Mouse (Mus musculus): Measurements from ENCODE around the gene Nap1l1. TPM values are rescaled to one million over a fixed set of nuclear protein-coding genes. Genes with fewer than 3 reads are reported as not detected.
"Not testable (repeated sequence)": the region's sequence is repeated elsewhere in the genome, so short reads cannot be mapped to it uniquely, and the experiment has no call there.

Gene Nap1l1
- polyA plus RNA-seq, 1 experiment from 2014 or later: 133 TPM

GRCm38 (mm10) chr10:111449662-111450061 lies 23.4 kb upstream of the Nap1l1 start:
- H3K4me1 ChIP-seq (ENCODE audit: control insufficient read depth in 2 of 2, insufficient read depth in 2 of 2, low read length in 2 of 2); H3K9ac ChIP-seq (ENCODE audit: low read length); H3K4me2 ChIP-seq (ENCODE audit: low read length); H3K9me3 ChIP-seq (ENCODE audit: control insufficient read depth, low read length); H3K27ac ChIP-seq (replicated peaks in 1 of 2; ENCODE audit: control insufficient read depth in 1 of 2, insufficient read depth in 1 of 2, low read depth in 2 of 2, low read length in 2 of 2); H3K36me3 ChIP-seq (ENCODE audit: control insufficient read depth, insufficient read depth, low read length); H3K27me3 ChIP-seq (ENCODE audit: control insufficient read depth, insufficient read depth, low read length); H3K4me3 ChIP-seq (ENCODE audit: control insufficient read depth in 1 of 2, insufficient read depth in 1 of 2, low read depth in 1 of 2, low read length in 2 of 2); ATAC-seq (ENCODE audit: insufficient number of reproducible peaks, insufficient read depth, low FRiP score, low read depth): not testable (repeated sequence)
- 64% methylated on average over 5 of the region's 5 CpGs for WGBS

- no peaks in the 10 kb centered on the region; a peak in 1 of 4 replicates for H3K4me1 ChIP-seq (ENCODE audit: control insufficient read depth in 2 of 2, insufficient read depth in 2 of 2, low read length in 2 of 2)
- no peak overlapping the region for H3K4me3 ChIP-seq (ENCODE audit: control insufficient read depth in 1 of 2, insufficient read depth in 1 of 2, low read depth in 1 of 2, low read length in 2 of 2)
- no peak overlapping the region for H3K4me2 ChIP-seq (ENCODE audit: low read length)
- H3K9me3 ChIP-seq (ENCODE audit: control insufficient read depth, low read length): 0 out of 2 replicates have a peak, but pooled peaks cover 3% of the 10 kb centered on the region
- H3K9ac ChIP-seq (ENCODE audit: low read length): no peak overlapping the region
- H3K27me3 ChIP-seq (ENCODE audit: control insufficient read depth, insufficient read depth, low read length): no peaks in the 10 kb centered on the region
- no peak overlapping the region for H3K27ac ChIP-seq (replicated peaks in 1 of 2; ENCODE audit: control insufficient read depth in 1 of 2, insufficient read depth in 1 of 2, low read depth in 2 of 2, low read length in 2 of 2)
- no peak for ATAC-seq (ENCODE audit: insufficient number of reproducible peaks, insufficient read depth, low FRiP score, low read depth)
- no peaks in the 10 kb centered on the region for H3K36me3 ChIP-seq (ENCODE audit: control insufficient read depth, insufficient read depth, low read length)
- 50% methylated on average over 1 of the region's 1 CpGs for WGBS
Measured at GRCm38 (mm10) chr10:111451683-111452322, 21.2 kb upstream of the Nap1l1 start.

- 86% methylated on average over 11 of the region's 11 CpGs for whole genome bisulfite sequencing
- no peak overlapping the region for H3K4me3 ChIP-seq (ENCODE audit: control insufficient read depth in 1 of 2, insufficient read depth in 1 of 2, low read depth in 1 of 2, low read length in 2 of 2)
- H3K9ac ChIP-seq (ENCODE audit: low read length): no peak overlapping the region
- H3K4me1 ChIP-seq (ENCODE audit: control insufficient read depth in 2 of 2, insufficient read depth in 2 of 2, low read length in 2 of 2): no peaks in the 10 kb centered on the region; a peak in 1 of 4 replicates
- no peaks in the 10 kb centered on the region for H3K9me3 ChIP-seq (ENCODE audit: control insufficient read depth, low read length)
- no peak for ATAC-seq (ENCODE audit: insufficient number of reproducible peaks, insufficient read depth, low FRiP score, low read depth)
- no peak overlapping the region for H3K4me2 ChIP-seq (ENCODE audit: low read length)
- H3K36me3 ChIP-seq (ENCODE audit: control insufficient read depth, insufficient read depth, low read length): no peaks in the 10 kb centered on the region
- no peaks in the 10 kb centered on the region for H3K27me3 ChIP-seq (ENCODE audit: control insufficient read depth, insufficient read depth, low read length)
- no peak overlapping the region for H3K27ac ChIP-seq (replicated peaks in 1 of 2; ENCODE audit: control insufficient read depth in 1 of 2, insufficient read depth in 1 of 2, low read depth in 2 of 2, low read length in 2 of 2)
Measured at GRCm38 (mm10) chr10:111452426-111452825, 20.6 kb upstream of the Nap1l1 start.

- Histone ChIP-seq H3K9me3 (ENCODE audit: control insufficient read depth, low read length) (no peaks in the 10 kb centered on the region), H3K4me1 (ENCODE audit: control insufficient read depth in 2 of 2, insufficient read depth in 2 of 2, low read length in 2 of 2) (no peaks in the 10 kb centered on the region; a peak in 1 of 4 replicates), H3K4me2 (ENCODE audit: low read length) (no peak overlapping the region), H3K27ac (replicated peaks in 1 of 2; ENCODE audit: control insufficient read depth in 1 of 2, insufficient read depth in 1 of 2, low read depth in 2 of 2, low read length in 2 of 2) (no peak overlapping the region), H3K9ac (ENCODE audit: low read length) (no peak overlapping the region), H3K4me3 (ENCODE audit: control insufficient read depth in 1 of 2, insufficient read depth in 1 of 2, low read depth in 1 of 2, low read length in 2 of 2) (no peak overlapping the region), H3K36me3 (ENCODE audit: control insufficient read depth, insufficient read depth, low read length) (no peaks in the 10 kb centered on the region), H3K27me3 (ENCODE audit: control insufficient read depth, insufficient read depth, low read length) (no peaks in the 10 kb centered on the region)
- ATAC-seq (ENCODE audit: insufficient number of reproducible peaks, insufficient read depth, low FRiP score, low read depth): no peak
- 73% methylated on average over 8 of the region's 8 CpGs for WGBS
Measured at GRCm38 (mm10) chr10:111454698-111455308, 18.2 kb upstream of the Nap1l1 start.

GRCm38 (mm10) chr10:111458088-111458487 lies 14.9 kb upstream of the Nap1l1 start:
- WGBS: 68% methylated on average over 7 of the region's 7 CpGs
- no peak for ATAC-seq (ENCODE audit: insufficient number of reproducible peaks, insufficient read depth, low FRiP score, low read depth)

GRCm38 (mm10) chr10:111459040-111459439 lies 14.0 kb upstream of the Nap1l1 start:
- Histone ChIP-seq H3K36me3 (ENCODE audit: control insufficient read depth, insufficient read depth, low read length) (no peaks in the 10 kb centered on the region), H3K4me3 (ENCODE audit: control insufficient read depth in 1 of 2, insufficient read depth in 1 of 2, low read depth in 1 of 2, low read length in 2 of 2) (no peak overlapping the region), H3K9me3 (ENCODE audit: control insufficient read depth, low read length) (no peaks in the 10 kb centered on the region), H3K9ac (ENCODE audit: low read length) (no peak overlapping the region), H3K4me1 (ENCODE audit: control insufficient read depth in 2 of 2, insufficient read depth in 2 of 2, low read length in 2 of 2) (no peaks in the 10 kb centered on the region; a peak in 1 of 4 replicates), H3K4me2 (ENCODE audit: low read length) (no peak overlapping the region), H3K27me3 (ENCODE audit: control insufficient read depth, insufficient read depth, low read length) (no peaks in the 10 kb centered on the region), H3K27ac (replicated peaks in 1 of 2; ENCODE audit: control insufficient read depth in 1 of 2, insufficient read depth in 1 of 2, low read depth in 2 of 2, low read length in 2 of 2) (no peak overlapping the region)
- ATAC-seq (ENCODE audit: insufficient number of reproducible peaks, insufficient read depth, low FRiP score, low read depth): no peak
- WGBS: 78% methylated on average over 9 of the region's 9 CpGs

More at GRCm38 (mm10) chr10:111458088-111458487, 14.9 kb upstream of the Nap1l1 start:
- Histone ChIP-seq H3K4me2 (ENCODE audit: low read length) (no peak overlapping the region), H3K27me3 (ENCODE audit: control insufficient read depth, insufficient read depth, low read length) (no peaks in the 10 kb centered on the region), H3K36me3 (ENCODE audit: control insufficient read depth, insufficient read depth, low read length) (no peaks in the 10 kb centered on the region), H3K4me1 (ENCODE audit: control insufficient read depth in 2 of 2, insufficient read depth in 2 of 2, low read length in 2 of 2) (no peaks in the 10 kb centered on the region; a peak in 1 of 4 replicates), H3K9me3 (ENCODE audit: control insufficient read depth, low read length) (no peaks in the 10 kb centered on the region), H3K4me3 (ENCODE audit: control insufficient read depth in 1 of 2, insufficient read depth in 1 of 2, low read depth in 1 of 2, low read length in 2 of 2) (no peak overlapping the region), H3K9ac (ENCODE audit: low read length) (no peak overlapping the region), H3K27ac (replicated peaks in 1 of 2; ENCODE audit: control insufficient read depth in 1 of 2, insufficient read depth in 1 of 2, low read depth in 2 of 2, low read length in 2 of 2) (no peak overlapping the region)

- ATAC-seq (ENCODE audit: insufficient number of reproducible peaks, insufficient read depth, low FRiP score, low read depth): no peak
- Histone ChIP-seq H3K4me3 (ENCODE audit: control insufficient read depth in 1 of 2, insufficient read depth in 1 of 2, low read depth in 1 of 2, low read length in 2 of 2) (no peak overlapping the region), H3K9ac (ENCODE audit: low read length) (no peak overlapping the region), H3K27ac (replicated peaks in 1 of 2; ENCODE audit: control insufficient read depth in 1 of 2, insufficient read depth in 1 of 2, low read depth in 2 of 2, low read length in 2 of 2) (no peak overlapping the region), H3K27me3 (ENCODE audit: control insufficient read depth, insufficient read depth, low read length) (no peaks in the 10 kb centered on the region), H3K36me3 (ENCODE audit: control insufficient read depth, insufficient read depth, low read length) (no peaks in the 10 kb centered on the region), H3K9me3 (ENCODE audit: control insufficient read depth, low read length) (no peaks in the 10 kb centered on the region), H3K4me2 (ENCODE audit: low read length) (no peak overlapping the region), H3K4me1 (ENCODE audit: control insufficient read depth in 2 of 2, insufficient read depth in 2 of 2, low read length in 2 of 2) (no peaks in the 10 kb centered on the region; a peak in 1 of 4 replicates)
- WGBS: 79% methylated on average over 3 of the region's 3 CpGs
Measured at GRCm38 (mm10) chr10:111459874-111460273, 13.1 kb upstream of the Nap1l1 start.

Data from heart, embryonic 14.5 days (tissue).